Mouse (Mus musculus) adrenal gland, postnatal 4 days (tissue): ENCODE results near the gene Gm20441. TPM values are rescaled to one million over a fixed set of nuclear protein-coding genes. Genes with fewer than 3 reads are reported as not detected.

ENCODE experiments used
- DNase-seq, 2 experiments: peaks; one replicate each; pipeline ENCODE4 v3.0.0; 2021 to 2022; ENCODE audit warnings: low spot score in 2 of 2, mixed read lengths in 2 of 2
- long read RNA-seq, 2 experiments: library from polyadenylated mRNA; stranded (forward); transcript quantifications; one replicate each; pipeline ENCODE4 v2.0.0; 2021
- total RNA-seq, 2 experiments: library from RNA; stranded (reverse); gene quantifications; 2 replicates each; pipeline ENCODE4 v1.2.3; 2021

Gm20441 gene
- under 1 TPM in 1 of 2 experiments, not detected in 1; 0.82 TPM for total RNA-seq
- long read RNA-seq, experiment 1, partial matches to known transcripts = 1 of 1 reads
- long read RNA-seq, experiment 1, other reads (novel, unspliced or antisense) = 0 of 1 reads
- long read RNA-seq, experiment 2 = 0 reads

DNA sequence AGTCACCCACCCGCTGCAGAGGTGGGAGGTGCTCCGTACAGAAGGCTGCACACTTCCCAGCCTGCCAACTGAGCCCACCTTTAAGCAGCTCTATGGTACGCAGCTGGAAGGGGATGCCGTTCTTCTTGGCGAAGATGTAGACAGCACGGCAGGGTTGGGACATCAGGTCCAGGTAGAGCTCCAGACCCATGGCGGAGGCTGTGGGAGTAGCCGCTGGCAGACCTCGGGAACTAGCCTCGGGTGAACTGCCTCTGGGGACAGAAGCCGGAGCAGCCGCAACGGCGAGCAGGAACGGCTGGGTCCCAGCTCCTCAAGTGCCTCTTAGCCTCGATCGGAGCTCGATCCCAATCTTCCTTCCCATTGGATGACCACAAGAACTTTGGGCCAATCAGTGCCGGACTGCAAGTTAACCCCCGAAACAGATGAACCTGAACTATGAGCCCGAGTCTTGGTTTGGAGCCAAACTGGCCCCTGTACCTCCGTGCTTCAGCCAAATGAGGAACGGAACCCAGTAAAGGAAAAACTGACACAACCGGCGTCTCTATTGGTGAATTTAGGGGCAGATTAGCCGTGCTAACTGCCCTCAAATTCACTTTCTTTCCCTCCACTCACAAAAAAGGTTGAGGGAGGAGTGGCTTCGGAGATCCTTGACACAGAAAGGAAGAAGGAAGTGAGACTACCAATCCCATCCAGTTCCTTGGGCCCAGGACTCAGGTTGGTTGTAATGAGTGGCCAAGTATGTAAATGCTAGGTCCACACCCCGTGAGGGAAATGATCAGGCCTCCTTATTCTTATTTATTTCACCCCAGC lies at the start of gene Gm20441, which contains the start of gene Gstt3:
Gm20441 (minus strand) TSS at position 186 of the 810 bp plus-strand sequence.
Gstt3 (minus strand) TSS at position 646 of the 810 bp plus-strand sequence.
- DNase-seq = peak in 1 of 2 experiments; percentile 38

DNA sequence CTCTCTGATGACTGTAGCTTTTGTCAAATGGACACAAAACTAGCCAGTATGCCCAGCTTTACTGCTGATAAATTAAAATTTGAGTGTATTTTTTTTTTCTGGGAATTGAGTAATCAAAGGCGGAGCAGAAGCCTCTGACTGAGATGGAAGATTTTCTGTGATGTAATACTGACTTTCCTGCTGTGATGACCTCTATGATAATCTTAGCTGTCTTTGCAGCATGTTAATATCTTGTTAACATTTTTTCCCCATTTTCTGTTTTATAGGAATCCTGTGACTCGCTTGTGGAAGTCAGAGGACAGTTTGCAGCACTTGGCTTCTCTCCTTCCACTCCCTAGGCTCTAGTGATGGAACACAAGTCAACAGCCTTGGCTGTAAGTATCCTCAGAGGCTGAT lies 49.5 kb upstream of the Gm20441 start:
- DNase-seq = no peak

DNA sequence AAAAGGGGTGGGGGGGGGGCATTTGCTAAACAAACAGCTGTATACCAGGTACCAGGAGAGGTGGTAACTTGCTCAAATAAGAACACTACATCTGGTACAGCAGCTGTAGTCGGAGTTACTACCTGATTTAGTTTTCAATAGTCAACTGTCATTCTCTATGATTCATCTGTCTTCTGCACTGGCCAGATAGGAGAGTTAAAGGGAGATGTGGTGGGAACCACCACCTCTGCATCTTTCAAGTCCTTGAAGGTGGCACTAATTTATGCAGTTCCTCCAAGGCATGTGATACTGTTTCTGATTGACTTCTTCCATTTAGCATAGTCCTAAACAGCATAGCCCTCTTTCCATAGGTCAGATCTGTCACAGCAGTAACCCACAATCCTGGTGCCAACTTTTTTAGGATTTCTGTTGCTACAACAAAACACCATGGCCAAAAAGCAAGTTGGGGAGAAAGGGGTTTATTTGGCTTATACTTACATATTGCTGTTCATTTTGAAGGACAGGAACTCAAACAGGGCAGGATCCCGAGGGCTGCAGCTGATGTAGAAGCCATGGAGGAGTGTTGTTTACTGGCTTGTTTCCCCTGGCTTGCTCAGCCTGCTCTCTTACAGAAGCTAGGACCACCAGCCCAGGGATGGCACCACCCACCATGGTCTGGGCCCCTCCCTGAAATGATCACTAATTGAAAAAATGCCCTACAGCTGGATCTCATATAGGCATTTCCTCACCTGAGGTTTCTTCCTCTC lies 48.9 kb upstream of the Gm20441 start:
- no peak for DNase-seq

DNA sequence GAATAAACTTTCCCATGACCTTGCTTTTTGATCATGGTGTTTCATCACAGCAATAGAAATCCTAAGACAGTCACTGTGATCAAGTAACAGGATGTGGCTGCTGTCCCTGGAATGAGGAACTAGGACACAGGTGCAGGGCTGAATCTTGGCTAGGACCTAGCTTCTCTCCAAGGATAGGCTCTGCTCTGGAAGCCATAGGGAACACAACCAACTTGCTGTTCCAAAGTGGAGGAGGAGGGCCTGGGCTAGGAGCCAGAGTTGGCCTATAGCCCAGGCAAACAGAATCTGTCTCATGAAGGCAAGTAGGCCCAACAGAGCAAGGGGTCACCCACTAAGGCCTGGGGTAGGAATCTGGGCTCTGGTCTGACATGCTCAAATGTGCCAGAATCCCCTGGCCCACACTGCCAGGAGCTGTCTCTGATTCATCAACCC lies 47.8 kb upstream of the Gm20441 start:
- DNase-seq = no peak

DNA sequence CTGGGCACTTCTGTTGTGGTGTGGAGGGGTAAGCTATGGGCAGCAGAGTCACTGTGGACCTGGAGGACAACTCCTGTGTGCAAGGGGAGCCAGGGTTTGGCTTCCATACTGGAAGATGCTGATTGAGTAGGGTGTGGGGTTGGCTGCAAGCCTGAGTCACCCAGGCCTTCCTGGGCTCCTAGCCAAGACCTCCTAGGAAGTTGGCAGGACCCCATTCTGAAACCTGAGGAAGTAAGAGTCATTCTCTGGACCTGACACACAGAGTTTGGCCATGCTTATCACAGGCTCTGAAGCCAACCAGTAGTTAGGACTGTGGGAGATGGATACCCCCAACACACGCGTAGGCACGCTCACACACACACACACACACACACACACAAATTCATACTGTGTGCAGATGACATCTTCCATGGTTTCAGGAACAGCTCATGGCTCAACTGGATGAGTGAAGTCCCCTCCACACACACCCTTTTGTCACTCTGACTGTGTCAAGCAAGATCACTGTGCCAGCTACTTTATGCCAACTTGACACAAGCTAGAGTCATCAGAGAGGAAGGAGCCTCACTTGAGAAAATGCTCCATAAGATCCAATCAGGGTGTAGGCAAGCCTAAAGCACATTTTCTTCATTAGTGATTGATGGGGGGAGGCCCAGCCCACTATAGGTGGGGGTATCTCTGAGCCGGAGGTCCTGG lies 47.1 kb upstream of the Gm20441 start:
- peak in 1 of 2 experiments; percentile 27 for DNase-seq

DNA sequence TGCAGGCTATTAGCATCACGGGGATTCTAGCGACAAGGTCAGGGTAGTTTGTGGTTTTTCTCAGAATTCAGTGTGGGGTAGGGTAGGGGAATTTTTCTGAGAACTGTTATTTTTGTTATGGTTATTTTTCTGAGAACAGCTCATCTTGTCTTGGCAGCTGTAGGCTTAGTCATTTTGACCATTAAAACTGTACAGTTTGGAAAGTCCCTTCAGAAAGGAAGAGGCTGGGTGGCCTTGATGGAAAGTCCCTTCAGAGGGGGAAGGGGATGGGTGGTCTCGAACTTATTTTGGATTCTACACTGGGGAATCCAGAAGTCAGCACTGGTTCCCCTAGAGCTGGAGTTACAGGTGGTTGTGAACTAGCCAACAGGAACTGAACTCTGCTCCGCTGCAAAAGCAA lies 43.8 kb upstream of the Gm20441 start:
- no peak for DNase-seq

DNA sequence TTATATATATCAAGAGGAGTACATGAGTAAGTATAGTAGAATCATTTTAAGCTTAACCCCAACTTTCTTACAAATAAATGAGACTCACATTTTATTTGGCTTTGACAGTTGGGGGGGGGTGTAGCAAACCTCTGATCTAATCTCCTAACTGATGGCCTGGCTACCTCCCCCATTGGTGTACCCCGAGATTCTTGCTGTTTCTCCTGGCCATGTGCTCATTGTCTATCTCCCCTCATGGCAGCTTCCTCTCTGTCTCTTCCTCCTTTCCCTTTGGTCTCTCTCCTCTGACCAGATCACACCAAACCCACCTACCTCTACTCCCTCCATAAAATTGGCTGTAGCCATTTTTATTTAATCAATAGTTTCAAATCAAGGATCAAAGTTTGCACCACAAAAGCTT lies 43.0 kb upstream of the Gm20441 start:
- DNase-seq = no peak

DNA sequence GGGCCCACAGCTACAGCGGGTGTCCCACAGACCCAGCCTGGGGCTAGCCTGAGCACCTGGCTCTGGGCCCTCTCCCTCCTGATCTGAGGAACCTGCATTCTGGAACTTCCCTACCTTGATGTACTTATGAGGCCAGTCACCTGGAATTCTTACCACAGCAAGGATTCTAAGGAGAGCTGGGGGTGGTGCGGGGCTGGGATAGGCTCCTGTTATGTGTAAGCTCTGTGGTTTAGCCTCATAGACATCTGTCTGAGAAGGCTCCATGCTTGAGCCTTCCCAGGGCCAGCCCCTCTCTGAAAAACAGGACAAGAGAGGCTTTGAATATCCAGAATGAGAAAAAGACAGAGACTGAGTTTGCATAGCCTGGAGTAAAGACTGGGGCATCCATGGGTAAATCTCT lies 41.7 kb upstream of the Gm20441 start, which contains the start of gene Gstt4:
Gstt4 (minus strand) TSS at position 101 of the 400 bp plus-strand sequence.
- no peak for DNase-seq

DNA sequence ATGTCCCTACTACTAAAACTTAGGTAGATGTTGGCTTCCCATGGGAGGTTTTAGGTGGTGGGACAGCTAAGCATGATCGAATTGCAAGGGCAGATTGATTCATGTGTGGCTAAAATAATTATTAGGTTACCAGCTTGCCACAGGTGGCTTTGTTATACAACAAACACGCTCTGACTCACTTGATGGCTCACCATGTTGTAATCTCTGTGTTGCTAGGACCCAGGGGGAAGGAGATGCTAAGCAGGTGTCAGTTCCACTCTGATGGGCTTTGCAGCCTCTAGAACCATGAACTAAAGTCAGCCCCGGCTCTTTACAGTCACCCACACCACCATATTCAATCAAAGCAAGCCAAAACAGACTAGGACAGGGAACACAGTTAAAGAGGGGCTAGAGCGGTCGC lies 39.1 kb upstream of the Gm20441 start:
- no peak for DNase-seq

DNA sequence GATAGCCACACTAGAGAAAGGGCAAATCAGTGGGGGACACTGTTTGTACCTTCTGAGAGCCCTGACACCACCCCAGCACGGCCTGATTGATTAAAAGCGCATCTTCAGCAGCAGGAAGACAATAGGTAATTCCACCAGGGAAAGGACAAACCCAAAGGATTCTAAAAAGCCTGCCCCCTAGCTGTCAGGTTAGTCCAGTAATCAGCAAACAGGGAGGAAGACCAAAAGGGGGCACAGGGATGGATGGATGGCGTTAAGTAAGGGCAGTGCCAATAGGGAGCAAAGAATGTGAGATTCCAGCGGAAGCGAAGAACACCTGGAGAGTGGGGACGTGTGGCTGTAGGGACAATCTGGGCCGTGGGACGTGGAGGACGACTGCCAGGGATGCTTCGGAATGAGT lies 37.9 kb upstream of the Gm20441 start:
- no peak for DNase-seq

DNA sequence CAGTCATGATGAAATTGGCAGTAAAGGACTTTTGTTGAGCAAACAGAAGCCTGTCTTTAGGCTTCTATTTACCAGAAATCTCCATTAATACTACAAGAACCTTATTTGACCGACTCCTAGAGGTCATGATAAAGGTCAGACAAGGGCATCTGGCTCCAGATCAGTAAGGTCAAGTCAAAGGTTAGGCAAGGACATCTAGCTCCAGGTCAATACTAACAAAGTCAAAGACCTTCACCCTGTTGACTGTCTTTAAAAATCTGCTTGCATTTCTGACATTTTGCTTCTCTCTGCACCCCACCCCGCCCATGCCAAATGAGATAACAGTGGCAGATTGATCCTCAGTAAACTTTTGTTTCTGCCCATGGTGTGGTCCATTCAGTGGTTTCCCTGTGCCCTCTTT lies 23.5 kb upstream of the Gm20441 start:
- no peak for DNase-seq

DNA sequence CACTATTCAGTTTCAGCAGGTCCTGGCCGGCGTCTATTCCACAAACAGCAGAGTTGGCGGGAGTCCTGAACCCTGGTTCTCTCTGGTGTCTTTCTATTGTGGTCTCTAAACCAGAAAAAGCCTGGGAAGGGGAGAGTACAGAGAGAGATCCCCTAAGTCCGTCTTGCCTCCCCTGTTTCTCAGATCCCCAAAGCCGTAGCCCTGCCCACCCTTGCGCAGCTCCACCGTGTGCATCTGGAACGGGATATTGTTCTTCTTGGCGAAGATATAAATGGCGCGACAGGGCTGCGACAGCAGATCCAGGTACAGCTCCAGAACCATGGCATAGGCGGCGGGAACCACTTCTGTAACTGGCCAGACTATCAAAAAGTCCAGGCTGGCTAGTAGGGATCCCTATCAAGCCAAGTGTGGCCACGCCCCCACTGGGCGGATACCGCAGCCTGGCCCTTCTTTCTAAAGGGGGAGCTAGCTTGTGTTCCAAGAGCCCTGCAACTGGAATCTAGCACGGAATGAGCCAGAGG lies 17.5 kb upstream of the Gm20441 start, which contains the start of gene Gstt1:
Gstt1 (minus strand) TSS at position 409 of the 521 bp plus-strand sequence.
- DNase-seq = peak in 1 of 2 experiments; percentile 15

DNA sequence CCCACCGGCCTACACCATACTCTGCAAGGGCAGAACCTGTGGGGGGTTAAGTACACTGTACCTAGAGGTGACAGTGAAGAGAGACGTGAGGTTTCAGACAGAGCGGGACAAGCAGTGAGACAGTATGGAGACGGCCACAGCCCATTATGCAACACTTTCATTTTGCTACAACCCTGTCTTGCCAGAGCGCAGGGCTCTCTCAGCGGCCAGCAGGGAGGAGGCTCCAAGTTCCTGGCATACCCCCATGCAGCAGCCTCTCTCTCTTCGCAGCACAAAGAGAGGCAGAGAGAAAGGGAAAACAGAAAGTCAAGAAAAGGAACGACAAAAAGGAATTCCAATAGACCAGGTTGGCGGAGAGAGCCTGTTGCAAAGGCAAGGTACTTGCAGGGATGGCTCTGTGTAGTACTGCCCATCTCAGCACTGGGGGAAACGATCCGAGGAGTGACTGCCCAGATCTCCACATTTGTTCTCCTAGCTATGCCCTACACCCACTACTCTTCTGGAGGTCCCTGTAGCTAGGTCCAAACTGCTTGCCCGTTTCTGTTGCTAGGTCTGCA lies 16.9 kb upstream of the Gm20441 start:
- peak in 1 of 2 experiments; percentile 13 for DNase-seq

DNA sequence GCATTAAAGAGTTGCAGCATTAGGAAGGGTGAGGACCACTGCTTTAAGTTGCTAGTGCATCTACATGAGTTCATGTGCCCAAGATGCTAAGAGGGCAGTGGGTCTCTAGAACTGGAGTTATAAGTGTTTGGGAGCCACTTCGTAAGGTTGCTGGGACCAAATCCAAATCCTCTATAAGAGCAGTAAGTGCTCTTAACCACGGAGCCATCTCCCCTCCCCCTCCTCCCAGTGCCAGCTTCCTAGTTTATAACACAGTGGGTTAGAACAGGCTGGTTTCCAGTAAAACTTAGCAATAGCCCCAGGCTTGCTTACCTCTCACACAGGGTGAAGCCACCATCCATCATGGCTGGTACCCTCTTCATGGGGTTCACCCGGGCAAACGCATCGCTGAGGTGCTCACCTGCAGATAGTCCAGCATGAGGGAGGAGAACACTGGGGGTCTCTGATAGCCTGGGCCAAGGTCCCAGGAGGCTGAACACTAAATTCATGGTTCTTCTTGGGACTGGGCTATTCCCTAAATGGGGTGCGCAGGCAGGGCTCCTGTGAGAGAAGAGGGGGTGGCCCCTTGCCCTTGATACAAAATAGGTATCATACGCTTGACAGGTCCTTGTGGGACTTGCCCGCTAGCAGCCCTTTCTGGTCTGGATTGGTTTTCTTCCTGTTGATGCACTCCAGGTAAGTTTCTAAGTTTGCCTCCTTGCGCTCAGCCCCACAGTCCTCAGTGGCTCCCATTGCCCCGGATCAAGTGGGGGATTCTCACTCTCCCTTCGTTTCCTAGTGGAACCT lies 16.2 kb upstream of the Gm20441 start:
- no peak for DNase-seq

DNA sequence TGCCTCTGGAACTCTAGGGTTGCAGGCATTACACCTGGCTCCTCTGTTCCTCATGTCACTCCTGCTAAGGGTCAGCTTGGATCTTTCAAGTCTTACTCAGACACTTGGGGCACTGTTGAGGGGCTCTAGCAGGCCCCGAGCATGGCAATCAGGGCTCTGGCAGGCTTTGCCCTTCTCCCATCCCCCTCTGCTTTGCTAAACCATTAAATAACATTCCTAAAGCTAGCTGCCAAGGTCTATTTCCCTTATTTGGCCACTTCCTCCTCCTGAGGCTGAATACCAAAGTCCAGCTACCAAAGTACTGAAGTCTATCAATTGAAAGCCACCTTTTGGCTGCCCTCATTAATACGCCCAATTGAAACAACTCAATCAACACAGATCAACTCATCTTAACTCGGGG lies 14.1 kb upstream of the Gm20441 start:
- no peak for DNase-seq

DNA sequence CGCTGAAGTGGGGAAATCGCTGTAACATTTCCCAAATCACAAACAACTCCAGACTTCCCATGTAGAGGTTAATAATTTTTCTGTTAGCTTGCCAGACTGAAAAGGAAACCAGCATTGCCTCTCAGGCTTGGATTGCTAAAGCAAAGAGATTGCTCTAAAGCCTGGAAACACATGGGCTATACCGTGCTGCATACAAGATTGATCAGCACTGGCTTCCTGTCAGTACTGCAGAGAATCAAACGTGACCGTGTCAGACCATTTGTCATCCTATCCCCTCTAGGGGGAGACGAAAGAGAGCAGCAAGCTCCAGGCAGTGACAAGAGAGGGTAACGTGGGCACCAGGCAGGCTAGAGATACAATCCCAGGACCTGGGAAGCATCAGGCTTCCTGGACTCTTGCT lies 10.0 kb upstream of the Gm20441 start:
- no peak for DNase-seq

DNA sequence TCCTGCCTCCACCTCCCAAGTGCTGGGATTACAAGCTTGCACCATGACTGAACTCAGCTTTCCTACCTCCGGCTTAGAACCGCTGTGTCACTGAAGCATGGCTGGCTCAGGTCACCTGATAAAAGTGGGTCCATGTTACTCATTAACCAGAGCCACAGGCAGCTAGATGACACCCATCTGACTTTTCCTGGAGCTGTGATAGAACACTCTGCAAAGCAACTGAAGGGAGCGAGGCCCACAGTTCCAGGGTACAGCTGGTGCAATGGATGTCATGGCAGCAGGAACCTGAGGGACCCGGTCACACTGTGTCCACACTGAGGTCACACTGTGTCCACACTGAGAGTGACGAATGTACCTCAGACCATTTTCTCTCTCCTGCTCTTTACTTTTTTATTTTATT lies 9.1 kb upstream of the Gm20441 start:
- DNase-seq = no peak

DNA sequence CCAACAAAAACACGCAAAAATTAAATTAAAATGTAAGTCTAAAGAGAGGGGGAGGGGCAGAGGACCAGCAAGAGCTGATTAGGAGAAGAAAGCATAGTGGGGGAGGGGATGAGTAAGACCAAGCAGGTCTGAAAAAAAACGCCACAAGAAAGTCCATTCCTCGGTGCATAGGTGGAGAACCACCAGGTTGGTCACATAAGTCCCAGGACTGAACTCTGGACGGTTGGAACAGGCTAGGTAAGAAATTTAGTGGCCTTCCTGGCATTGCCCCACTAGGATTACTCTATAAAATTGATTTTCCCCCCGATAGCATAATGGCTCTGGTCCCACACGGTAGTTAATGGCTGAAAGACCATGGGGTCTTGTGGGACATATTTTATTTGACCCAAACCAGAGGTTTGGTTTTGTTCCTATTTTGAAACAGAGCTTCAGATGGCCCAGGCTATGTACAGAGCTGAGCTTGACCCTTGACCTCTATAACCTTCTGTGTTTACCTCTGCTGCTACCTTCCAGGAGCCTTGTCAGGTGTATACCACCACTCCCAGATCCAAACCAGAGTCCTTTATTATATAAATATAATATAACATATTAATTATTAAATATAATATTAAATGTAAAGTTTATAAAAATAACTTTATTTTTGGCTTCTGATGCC lies 8.5 kb upstream of the Gm20441 start:
- DNase-seq = no peak

DNA sequence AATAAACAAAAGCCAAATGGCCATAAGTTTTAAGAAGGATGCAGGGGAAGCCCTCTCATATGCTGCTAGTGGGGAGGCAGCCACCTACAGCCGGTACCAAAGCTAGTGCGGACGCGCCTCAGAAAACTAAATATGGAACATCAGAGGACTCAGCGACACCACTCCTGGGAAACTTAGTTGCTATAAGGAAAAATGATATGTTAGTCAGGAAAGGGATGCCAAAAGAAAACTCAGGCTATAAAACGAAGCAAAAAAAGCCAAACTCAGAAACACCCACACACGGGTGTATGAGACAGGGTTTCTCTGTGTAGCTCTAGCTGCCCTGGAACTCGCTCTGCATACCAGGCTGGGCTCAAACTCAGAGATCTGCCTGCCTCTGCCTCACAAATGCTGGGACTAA lies 7.5 kb upstream of the Gm20441 start:
- no peak for DNase-seq
